Mouse (Mus musculus) thymus, postnatal 14 days (tissue): ENCODE measurements around the gene Cdkn3.
"Not testable (repeated sequence)": the region's sequence is repeated elsewhere in the genome, so short reads cannot be mapped to it uniquely, and the experiment has no call there.

Experiments
- DNase-seq: peaks from one replicate; pipeline ENCODE4 v3.0.0; 2021

Gene Cdkn3

DNA sequence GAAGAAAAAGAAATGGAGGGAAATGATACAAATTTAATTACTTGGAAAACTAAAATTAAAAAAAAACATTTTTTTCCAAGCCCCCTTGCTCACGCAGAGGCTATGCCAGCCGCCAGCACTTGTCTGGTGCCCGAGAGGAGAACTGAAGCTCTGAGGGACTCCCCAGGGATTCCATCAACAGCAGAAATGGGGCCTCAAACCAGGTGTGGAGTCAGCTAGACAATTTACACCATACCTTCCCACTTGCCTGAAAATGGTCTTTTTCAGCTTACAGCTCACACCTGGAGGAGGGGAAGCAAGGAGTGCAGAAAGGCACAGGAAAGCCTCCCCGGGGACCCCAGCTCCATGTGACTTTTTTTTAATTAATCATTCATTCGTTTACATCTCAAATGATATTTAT, 24.9 kb downstream of the Cdkn3 start:
- DNase-seq: no peak

DNA sequence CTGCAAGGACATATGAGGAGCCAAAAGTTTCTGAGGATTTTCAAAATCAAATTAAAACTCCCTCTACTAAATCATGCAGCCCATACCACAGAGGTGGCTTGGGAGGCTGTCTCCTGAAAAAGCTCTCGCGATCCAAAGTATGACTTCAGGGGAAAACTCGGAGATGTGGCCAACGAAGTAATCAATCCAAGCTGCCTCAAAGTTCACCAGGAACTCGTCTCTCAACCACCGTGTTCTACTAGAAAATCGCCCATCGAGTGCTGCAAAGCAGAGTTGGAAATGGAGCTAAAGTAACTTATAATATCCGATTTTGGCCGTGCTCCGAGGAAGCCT, 27.1 kb downstream of the Cdkn3 start:
- no peak for DNase-seq

DNA sequence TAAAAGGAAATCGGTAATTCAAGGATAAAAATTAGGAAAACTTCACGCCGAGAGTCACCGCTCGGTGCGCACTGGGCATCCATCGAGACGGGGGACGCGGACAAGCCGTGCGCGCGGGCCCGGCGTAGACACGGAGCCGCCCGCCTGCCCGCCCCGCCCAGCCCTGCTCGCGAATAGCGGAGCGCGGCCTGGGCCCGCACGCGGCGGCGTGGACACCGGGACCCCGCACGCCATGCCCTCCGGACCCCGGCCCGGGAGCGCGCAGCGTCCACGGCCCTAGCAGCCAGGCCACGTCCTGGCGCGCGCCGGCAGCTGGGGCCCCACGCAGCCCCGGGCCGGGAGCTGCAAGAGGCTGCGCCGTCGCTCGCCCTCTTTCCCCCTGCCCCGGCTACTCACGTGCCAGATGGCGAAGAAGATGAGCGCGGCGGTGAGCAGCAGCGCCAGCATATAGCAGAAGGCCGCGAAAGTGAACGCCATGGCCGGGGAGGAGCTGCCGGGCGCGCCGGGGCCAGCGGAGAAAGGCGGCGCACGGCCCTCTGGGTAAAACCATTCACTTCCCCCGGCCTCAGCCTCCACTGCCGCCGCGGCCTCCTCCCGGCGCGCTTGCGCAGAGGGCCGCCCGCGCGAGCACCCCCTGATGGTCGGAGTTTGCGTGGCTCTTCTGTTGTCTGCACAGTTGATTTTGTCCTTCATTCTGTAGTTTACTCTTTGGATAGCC, 27.6 kb downstream of the Cdkn3 start, which contains the start of gene Cnih1:
TSS of gene Cnih1 (minus strand) at position 625 of the 718 bp plus-strand sequence.
- peak; percentile 92 for DNase-seq

DNA sequence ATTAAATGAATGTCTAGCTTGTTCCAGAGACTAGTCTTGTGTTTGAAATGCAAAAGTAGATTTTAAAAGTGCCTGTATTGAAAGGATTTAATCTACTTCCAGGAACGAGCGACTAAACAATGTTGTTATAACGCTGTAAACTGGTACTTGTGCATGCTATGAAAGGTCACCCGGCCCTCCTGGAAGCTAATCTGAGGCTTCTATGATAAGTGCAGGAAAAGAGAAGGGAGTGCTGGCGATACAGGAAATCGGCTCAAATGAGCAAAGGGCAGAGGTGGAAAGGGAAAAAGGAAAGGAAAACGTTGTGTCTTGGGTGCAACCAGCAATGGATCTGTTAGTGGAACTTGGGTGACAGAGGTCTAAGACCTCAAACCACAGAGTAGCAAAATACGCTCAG, 28.2 kb downstream of the Cdkn3 start:
- peak; percentile 16 for DNase-seq

DNA sequence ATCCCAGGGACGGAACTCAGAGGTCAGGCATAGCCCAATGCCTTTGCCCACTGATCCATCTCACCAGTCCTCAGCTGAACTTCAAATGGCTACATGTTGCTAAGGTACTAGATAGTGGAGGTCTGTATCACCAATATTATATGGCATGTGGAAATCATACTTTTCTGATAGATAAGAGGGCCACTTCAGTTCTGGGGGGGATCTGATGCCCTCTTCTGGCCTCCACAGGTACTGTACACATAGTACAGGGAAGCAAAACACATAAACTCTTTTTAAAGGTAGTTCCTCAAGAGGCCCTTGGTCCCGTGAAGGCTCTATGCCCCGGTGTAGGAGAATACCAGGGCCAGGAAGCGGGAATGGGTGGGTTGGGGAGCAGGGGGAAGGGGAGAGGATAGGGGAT, 30.0 kb downstream of the Cdkn3 start:
- peak; percentile 46 for DNase-seq

DNA sequence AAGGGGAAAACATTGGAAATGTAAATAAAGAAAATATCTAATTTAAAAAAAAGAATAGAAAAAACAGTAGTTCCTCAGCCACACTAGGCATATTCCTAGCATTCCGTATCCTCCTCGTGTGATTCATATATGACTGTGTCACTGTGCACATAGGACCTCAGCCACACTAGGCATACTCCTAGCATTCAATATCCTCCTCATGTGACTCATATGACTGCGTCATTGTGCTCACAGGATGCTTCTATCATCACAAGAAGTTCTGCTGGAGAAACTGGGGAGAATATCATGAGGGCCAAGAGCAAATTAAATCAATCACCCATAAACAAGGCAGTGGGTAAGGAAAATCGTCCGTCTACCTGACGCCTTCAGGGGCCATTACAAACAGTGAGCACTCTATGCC, 30.4 kb downstream of the Cdkn3 start:
- DNase-seq: no peak

DNA sequence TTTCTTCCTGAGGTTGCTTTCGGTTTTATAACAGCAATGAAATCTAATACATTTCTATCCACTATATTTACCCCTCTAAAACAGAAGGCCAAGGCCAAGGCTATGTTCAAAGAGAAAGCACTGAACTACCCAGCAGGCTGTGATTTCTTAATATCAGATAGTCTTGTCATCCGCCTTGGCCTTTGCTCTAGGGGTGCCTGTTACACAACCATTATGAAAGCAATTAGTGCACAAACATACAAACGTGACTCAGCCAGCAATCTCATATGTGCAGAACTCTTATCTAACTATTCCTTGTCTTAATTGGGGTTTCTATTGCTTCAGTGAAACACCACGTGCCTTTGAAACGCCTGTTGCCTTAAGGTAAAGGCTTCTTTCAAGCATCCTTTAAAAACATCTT, 33.8 kb downstream of the Cdkn3 start:
- DNase-seq: no peak

DNA sequence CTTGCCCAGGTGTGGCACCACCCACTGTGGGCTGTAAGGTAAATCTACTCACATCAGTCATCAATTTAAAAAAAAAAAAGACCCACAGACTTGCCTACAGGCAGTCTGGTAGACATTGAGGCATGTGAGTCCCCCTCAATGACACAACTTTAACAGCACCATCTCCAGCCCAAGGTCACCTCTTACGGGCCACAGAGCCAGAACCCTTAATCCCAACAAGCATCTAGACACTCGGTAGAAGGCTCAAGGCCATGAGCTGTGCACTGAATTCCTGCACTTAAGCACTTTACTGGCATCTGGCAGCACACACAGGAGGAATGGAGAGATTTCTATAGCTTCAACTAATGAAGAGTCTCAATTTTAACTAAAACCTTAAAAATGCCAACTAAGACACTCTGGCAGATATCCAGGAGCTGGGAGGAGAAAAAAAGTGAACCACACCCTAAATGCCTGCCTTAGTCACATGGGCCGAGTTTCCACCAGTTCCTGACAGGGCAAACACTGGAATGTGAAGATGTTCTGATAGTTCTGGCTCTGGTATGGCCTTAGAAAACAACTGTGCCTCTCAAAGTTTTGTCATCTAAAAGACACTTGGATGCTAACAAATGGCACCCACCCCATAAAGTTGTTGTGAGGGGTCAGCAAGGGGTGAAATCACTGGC, 40.5 kb downstream of the Cdkn3 start:
- no peak for DNase-seq

DNA sequence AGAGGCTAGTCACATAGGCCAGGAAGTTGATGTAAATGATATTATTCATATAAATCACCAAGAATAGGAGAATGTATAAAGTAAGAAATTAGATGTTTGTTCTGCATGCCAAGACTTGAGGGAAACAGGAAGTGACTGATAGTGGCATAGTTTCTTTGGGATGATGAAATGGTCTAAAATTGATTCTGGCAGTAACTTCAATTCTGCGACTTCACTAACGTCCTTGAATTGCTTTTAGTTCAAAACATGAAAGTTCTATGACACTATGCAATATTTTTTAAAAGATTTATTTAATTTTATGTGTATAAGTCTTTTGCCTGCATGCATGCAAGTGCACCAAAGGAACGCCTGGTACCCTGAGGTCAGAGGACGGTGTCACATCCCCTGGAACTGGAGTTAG, 42.9 kb downstream of the Cdkn3 start:
- DNase-seq: no peak

DNA sequence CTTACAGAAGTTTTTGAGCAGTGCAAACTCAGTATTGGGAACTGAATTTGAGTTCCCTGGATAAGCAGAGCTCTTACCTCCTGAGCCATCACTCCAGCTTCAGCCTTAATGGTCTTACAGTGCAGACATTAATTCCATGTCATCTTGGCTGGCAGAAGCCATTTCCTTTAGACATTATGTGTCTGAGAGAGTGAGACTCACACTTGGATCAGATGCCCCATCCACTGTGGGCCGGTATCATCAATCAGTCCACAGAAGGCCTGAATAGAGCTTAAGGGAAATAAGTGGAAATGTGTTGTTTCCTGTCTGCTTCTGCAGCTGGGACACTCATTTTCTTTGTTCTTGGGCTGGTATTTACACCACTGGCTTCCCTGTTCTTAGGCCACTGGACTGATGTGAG, 43.5 kb downstream of the Cdkn3 start:
- DNase-seq: no peak

DNA sequence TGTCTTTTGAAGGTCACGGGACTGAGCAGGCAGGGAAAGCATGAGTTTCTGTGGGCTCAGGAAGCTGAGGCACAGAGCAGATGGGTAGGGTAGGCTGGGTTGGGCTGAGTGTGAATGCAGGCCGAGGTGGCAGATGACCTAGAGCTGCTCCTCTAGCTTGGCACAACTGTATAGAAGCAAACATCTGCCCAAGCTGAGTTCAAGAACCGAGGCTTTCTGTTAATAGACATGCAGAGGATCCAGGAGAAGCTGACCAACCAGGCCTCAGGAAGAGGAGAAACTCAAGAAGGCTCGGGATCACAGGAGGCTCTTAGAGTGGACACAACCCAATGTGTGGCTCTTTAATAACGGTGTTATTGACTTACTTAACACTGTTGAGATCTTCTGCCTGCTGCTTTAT, 45.8 kb downstream of the Cdkn3 start:
- no peak for DNase-seq

DNA sequence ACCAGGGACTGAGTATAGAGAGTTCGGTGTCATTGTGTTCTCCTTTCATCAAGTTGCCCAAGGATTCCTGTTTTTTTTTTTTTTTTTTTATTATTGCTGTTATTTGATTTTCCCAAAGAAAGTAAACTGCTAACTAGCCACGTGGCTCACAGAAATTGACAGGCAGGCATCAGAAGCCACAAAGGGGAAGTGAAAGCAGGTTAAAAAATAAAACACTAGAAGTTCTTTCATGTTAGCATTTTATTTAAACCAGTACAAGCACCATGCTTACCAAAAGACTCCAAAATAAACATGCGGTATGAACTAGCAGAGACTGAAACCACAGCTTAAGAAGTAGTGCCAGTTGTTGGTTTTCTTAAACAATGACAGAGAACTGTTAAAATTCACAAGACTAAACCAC, 47.6 kb downstream of the Cdkn3 start:
- DNase-seq: no peak

DNA sequence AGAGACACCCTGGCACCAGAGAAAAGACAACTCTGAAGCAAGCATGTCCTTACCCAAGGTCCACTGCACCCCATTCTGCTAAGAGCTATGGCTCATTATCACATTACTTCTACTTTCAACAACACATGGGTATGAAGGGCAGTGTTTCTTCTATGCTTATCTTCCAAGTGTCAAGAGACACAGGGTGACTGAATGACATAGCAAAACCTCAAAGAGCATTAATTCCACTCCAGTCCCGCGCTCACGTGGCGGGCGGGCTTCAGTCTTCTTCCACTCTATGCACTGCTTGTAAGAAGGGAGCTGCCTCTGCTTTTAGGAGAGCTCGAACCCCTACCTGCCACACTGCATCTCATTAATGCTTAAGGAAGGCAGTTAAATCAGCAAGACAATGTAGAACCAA, 55.3 kb downstream of the Cdkn3 start:
- no peak for DNase-seq

DNA sequence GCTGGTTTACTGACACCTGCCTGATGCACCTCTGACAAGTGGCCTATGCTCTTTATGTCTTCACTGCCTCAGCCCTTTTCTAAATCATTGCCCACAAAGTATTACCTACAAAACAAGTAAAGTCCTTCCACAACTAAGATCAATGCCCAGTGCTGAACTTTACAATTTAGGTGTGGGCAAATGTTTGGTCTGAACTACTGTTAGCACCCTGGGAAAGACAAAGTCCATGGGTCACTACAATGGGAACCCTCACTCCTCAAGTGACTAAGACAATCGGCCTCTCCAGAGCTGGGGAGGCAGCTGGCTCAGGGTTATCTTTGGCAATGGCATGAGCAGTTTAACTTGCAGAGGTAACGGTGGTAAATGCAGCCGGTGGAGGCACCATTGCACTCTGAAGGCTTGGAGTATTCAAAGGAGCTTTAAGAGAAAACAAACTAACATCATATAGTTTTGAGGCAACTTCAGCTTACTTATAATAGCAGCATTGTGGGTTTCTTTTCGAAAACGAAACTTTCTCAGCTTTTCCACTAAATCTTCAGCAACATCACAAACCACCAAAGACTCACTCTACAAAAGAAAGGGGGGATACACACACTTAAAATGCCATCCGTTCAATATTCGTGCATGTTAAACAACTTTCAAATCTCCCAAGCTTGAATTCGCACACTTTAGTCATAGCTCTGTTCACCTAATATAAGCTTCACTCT, 56.7 kb downstream of the Cdkn3 start:
- DNase-seq: no peak

DNA sequence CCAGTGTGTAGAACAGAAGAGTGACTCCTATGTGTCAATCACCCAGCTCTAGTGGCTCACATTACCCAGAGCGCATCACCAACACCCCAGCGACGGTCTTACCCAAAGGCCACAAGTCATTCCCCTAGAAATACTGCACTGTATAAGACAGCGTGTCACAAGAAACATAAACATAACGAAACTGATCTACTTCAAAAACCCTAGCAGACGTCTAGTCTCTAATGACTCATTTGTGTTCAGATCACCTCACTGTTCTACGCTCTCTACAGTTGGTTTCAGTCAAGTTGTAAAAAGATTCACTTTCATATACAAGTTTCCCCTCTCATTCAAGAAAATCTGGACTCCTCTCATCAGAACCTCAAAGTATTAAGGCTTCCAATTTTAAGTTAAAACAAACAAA, 58.4 kb downstream of the Cdkn3 start:
- no peak for DNase-seq

DNA sequence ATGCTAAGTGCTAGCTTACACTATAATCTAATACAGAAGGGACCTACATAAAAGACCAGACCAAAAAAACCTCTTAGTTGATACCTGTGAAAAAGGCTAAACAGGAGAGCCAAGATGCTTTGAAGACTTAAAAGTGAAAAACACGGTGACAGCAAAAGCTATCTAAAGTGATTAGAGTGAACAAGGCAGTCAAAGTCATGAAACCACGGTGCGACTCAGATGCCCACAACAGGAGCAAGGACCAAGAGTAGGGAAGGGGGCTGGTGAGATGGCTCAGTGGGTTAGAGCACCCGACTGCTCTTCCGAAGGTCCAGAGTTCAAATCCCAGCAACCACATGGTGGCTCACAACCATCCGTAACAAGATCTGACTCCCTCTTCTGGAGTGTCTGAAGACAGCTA, 59.6 kb downstream of the Cdkn3 start:
- DNase-seq: not testable (repeated sequence)
